Mouse (Mus musculus): ENCODE measurements around the gene 2810021J22Rik. TPM values are rescaled to one million over a fixed set of nuclear protein-coding genes. Genes with fewer than 3 reads are reported as not detected.
A peak's percentile ranks its signal among the peaks of the same experiment; 100 is the strongest.
"Not testable (repeated sequence)": the region's sequence is repeated elsewhere in the genome, so short reads cannot be mapped to it uniquely, and the experiment has no call there.

2810021J22Rik gene
- 3.6 and 4.5 TPM in 2 replicates for polyA plus RNA-seq (2012; ENCODE audit: insufficient read depth, insufficient read length, missing spikeins)

DNA sequence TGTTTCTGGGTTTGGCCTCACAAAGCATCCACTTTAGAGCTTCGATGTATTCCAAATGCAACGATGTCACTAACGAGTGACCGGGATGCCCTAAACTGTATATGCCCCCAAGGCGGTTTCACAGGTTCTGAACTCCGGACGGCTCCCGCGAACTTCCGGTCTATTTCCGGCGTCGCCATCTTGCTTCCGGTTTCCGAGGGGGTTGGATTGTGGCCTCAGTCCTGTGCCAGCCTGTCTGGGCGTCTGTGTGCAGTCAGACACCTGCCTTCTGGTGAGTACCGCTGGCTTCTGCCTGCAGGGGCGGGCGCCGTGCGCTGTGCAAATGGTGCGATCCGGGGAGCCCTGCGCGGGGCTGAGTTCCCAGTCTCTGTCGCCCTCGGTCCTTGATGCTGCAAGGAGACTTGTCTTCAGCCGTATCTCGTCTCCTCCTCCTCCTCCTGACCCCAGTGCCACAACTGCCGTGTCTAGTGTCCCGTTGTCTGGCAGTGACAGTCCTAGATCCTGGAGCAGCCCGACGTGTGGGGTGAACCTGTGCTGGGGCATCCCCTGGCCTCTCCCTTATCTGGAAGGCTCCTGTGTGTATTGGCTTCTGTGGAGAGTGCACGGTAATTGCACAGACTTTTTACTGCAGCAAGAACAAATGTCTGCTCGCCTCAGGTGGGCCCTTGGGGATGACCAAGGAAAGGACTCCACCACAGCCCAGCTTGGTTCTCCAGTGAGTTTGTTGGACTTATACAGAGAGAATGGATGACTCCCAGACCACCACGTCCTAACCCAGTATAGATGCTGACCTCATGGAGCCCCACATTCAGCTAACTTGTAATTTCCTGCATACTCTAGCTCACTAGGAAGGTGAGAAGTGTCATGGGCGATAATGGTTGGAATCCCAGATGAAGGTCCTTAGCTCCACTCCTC is at the start of gene 2810021J22Rik:
2810021J22Rik (plus strand) TSS at position 178 of the 915 bp plus-strand sequence.
- Histone ChIP-seq H3K27ac (ENCODE audit: insufficient read depth, low read depth, low read length) (peak within 1 kb of the TSS; percentile 3; the same call in 1 of the 2 replicates), H3K4me3 (ENCODE audit: insufficient read depth, low read length) (peak within 1 kb of the TSS; percentile 89), H3K4me1 (ENCODE audit: control insufficient read depth, insufficient read depth, low read length) (peaks cover 7% of the 10 kb centered on the region)
- TF ChIP-seq POLR2A (IDR thresholded peaks at IDR 0.05; ENCODE audit: borderline replicate concordance, low read depth, low read length) (no peak), CTCF (IDR thresholded peaks at IDR 0.05; ENCODE audit: low read depth, low read length) (no peak)

DNA sequence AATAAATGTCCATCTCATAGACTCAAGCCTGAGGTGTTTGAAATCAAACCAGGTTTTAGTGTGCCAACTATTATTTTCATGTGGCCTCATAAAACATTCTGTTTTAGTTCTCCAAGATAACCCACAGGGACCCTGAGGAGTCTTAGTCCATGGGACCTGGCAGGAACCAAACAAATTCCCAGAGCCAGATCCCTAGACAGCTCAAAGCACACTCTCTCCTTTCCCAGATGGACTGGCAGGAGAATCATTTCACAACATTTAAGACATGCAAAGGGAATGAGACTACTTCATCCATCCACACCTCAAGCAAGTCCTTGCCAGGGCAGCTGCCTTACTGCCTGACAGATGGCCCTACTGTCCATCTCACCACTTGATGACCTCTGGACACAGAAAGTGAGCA is 38.1 kb upstream of the 2810021J22Rik start, which contains the start of gene Olfr312:
Olfr312 (plus strand) TSS at position 301 of the 400 bp plus-strand sequence.
- not testable (repeated sequence) for H3K4me3 ChIP-seq (ENCODE audit: insufficient read depth, low read length); H3K27ac ChIP-seq (ENCODE audit: insufficient read depth, low read depth, low read length); H3K4me1 ChIP-seq (ENCODE audit: control insufficient read depth, insufficient read depth, low read length)

DNA sequence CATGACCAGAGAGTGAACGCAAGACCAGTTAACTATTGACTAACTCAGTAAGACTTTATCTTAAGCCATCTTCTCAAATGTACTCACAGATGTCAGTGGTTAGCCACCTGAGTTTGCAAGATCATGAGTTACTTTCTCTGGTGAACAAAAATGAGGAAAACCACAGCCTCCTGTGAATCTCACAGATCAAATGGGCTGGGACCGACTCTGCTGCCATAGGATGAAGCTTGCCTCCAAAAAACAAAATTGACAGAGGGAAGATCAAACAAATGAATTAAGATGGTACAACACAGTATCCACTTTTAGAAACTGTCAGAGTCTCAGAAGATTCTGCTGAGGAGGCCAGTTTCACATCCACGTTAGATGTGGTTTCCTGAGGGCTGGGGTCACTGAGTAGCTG is 37.3 kb upstream of the 2810021J22Rik start:
- H3K4me3 ChIP-seq (ENCODE audit: insufficient read depth, low read length), result no peak overlapping the region
- no peaks in the 10 kb centered on the region for H3K4me1 ChIP-seq (ENCODE audit: control insufficient read depth, insufficient read depth, low read length)
- no peak for TF ChIP-seq CTCF (IDR thresholded peaks at IDR 0.05; ENCODE audit: low read depth, low read length)
- no peak for TF ChIP-seq POLR2A (IDR thresholded peaks at IDR 0.05; ENCODE audit: borderline replicate concordance, low read depth, low read length)
- H3K27ac ChIP-seq (ENCODE audit: insufficient read depth, low read depth, low read length), result no peak overlapping the region

DNA sequence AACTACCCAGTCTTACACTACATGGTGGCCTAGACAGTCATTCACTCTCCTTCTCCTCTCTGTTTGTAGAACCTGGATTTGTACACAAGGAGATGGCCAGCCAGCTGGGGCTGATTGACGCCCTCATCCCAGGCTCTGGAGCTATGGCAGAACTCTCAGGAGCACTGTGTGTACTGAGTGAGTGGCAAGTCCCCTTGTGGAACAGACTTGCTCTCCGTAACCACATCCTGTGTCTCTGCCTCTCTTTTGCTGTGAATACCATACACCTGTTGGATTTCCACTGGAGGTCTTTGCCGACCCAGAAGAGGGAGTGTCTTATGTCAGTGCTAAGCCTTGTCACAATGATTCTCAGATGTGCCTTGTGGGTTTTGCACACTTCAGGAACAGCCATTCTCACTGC is 34.5 kb upstream of the 2810021J22Rik start:
- H3K4me1 ChIP-seq (ENCODE audit: control insufficient read depth, insufficient read depth, low read length); H3K27ac ChIP-seq (ENCODE audit: insufficient read depth, low read depth, low read length); H3K4me3 ChIP-seq (ENCODE audit: insufficient read depth, low read length): not testable (repeated sequence)

DNA sequence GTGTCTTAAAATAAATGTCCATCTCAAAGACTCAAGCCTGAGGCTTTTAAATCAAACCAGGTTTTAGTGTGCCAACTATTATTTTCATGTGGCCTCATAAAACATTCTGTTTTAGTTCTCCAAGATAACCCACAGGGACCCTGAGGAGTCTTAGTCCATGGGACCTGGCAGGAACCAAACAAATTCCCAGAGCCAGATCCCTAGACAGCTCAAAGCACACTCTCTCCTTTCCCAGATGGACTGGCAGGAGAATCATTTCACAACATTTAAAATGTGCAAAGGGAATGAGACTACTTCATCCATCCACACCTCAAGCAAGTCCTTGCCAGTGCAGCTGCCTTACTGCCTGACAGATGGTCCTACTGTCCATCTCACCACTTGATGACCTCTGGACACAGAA is 28.1 kb upstream of the 2810021J22Rik start, which contains the start of gene Olfr311:
Olfr311 (plus strand) TSS at position 301 of the 400 bp plus-strand sequence.
- not testable (repeated sequence) for H3K4me3 ChIP-seq (ENCODE audit: insufficient read depth, low read length); H3K27ac ChIP-seq (ENCODE audit: insufficient read depth, low read depth, low read length)

DNA sequence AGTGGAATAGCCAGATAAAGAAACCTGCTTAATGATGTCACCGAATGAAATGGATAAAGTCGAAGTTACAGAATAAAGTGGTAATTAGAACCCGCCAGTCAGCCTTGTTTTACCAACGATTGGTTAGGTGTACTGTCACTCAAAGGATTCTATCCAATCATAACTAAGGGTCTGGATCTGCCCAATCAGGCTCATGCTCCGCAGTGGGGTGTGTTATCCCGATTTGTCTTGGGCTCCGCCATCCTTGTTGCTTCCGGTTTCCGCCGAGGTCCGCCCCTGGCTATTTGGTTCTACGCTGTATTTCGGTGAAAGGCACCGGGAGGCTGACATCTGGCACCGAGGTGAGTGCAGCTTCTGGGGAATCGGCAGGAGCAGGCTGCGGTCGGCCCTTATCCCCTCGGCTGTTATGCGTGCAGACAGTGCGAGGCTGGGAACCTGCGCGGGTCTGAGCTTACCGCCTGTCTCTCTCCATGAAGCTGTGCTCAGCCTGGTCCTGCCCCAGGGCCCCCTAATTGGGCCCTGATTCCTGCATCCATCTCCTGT is 20.0 kb upstream of the 2810021J22Rik start, which contains the start of gene Gm12258:
Gm12258 (plus strand) TSS at position 240 of the 543 bp plus-strand sequence.
- Histone ChIP-seq H3K4me3 (ENCODE audit: insufficient read depth, low read length) (peak within 1 kb of the TSS; percentile 96), H3K4me1 (ENCODE audit: control insufficient read depth, insufficient read depth, low read length) (no peaks in the 10 kb centered on the region; the same call in 1 of the 2 replicates), H3K27ac (ENCODE audit: insufficient read depth, low read depth, low read length) (no peak within 1 kb of the TSS)
- TF ChIP-seq CTCF (IDR thresholded peaks at IDR 0.05; ENCODE audit: low read depth, low read length) (no peak), POLR2A (IDR thresholded peaks at IDR 0.05; ENCODE audit: borderline replicate concordance, low read depth, low read length) (no peak)

More for the DNA sequence above, 28.1 kb upstream of the 2810021J22Rik start, which contains the start of gene Olfr311:
- not testable (repeated sequence) for H3K4me1 ChIP-seq (ENCODE audit: control insufficient read depth, insufficient read depth, low read length)

DNA sequence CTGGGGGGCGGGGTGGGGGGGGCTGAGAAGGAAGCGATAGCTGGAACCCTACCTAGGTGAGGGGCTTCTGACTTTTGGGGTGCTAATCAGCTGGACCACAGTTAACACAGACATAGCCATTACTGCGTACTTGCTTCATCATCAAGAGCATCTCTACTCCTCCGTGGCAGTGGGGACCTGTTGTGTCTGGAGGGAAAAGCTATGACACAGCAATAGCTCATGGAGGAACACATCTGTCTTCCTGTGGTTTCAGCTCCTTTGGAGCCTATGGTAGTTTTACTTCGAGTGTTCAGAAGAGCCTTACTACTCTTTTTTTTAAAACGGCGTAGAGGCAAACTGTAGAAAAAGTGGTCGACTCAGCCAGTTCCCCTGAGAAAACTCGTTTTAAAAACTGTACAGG is 19.4 kb upstream of the 2810021J22Rik start:
- TF ChIP-seq POLR2A (IDR thresholded peaks at IDR 0.05; ENCODE audit: borderline replicate concordance, low read depth, low read length) (no peak), CTCF (IDR thresholded peaks at IDR 0.05; ENCODE audit: low read depth, low read length) (no peak)
- no peak overlapping the region for H3K27ac ChIP-seq (ENCODE audit: insufficient read depth, low read depth, low read length)
- H3K4me3 ChIP-seq (ENCODE audit: insufficient read depth, low read length), result peak overlapping the region; percentile 96
- H3K4me1 ChIP-seq (ENCODE audit: control insufficient read depth, insufficient read depth, low read length), result no peaks in the 10 kb centered on the region; the same call in 1 of the 2 replicates

DNA sequence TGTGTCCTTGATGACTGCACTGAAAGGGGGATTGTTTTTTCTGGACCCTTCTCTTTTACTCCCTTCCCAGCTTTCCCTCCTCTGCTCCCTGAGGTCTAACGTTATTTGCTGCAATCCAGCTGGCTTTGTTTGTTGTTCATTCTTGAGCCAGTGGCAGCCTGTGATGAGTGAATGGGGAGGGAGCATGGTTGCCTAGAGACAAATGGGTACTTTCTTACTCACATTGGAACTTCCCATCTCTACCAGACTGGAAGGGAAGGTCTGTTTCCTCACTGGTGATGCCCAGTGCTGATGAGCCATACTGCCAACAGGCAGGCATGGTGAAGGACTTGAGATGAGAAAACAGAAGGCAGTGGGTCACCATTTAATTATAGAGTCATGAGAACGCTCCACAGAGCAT is 17.3 kb upstream of the 2810021J22Rik start:
- Histone ChIP-seq H3K27ac (ENCODE audit: insufficient read depth, low read depth, low read length) (no peak overlapping the region), H3K4me1 (ENCODE audit: control insufficient read depth, insufficient read depth, low read length) (no peaks in the 10 kb centered on the region; the same call in 1 of the 2 replicates), H3K4me3 (ENCODE audit: insufficient read depth, low read length) (no peak overlapping the region)
- no peak for TF ChIP-seq CTCF (IDR thresholded peaks at IDR 0.05; ENCODE audit: low read depth, low read length)
- TF ChIP-seq POLR2A (IDR thresholded peaks at IDR 0.05; ENCODE audit: borderline replicate concordance, low read depth, low read length), result no peak

DNA sequence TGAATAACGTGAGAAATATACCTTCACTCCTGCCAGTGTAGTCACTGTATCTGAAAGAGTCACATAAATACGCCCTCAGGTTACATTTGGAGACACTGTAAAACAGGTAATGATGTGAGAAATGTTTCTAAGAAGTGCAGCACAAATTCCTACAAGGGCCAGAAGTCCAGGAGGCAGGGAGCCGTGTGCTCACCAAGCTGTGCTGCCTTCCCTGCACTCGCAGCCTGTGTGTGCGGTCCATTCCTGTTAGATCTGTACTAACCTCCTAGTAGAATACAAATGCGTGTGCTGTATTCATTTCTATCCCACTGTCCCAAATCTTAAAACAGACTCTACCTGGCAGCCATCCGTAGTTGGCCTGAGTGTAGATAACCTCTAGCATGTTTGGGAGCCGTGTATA is 6.3 kb upstream of the 2810021J22Rik start:
- no peak for TF ChIP-seq POLR2A (IDR thresholded peaks at IDR 0.05; ENCODE audit: borderline replicate concordance, low read depth, low read length)
- TF ChIP-seq CTCF (IDR thresholded peaks at IDR 0.05; ENCODE audit: low read depth, low read length), result no peak
- H3K4me3 ChIP-seq (ENCODE audit: insufficient read depth, low read length), result no peak overlapping the region
- H3K27ac ChIP-seq (ENCODE audit: insufficient read depth, low read depth, low read length), result no peak overlapping the region
- H3K4me1 ChIP-seq (ENCODE audit: control insufficient read depth, insufficient read depth, low read length), result no peaks in the 10 kb centered on the region

DNA sequence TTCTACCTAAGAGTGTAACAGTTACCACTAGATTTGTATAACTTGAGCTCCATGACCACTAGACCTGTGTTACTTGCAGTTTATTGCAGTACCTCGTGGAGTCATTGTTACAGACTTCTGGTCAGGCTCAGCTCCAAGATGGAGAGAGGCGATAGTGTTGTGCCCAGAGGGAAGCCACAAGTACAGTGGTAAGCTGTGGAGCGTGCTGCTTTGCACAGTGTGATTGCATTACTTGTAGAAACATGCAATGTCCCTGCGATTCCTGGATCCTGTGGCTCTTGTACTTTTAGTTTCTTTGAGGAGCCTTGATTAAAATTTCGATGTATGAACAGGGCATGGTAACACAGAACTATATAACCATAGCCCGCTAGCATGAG is 926 bp downstream of the 2810021J22Rik start:
- H3K4me3 ChIP-seq (ENCODE audit: insufficient read depth, low read length), result peak overlapping the region; percentile 89
- peaks cover 7% of the 10 kb centered on the region for H3K4me1 ChIP-seq (ENCODE audit: control insufficient read depth, insufficient read depth, low read length)

More for the DNA sequence above, 926 bp downstream of the 2810021J22Rik start:
- TF ChIP-seq CTCF (IDR thresholded peaks at IDR 0.05; ENCODE audit: low read depth, low read length), result no peak
- no peak for TF ChIP-seq POLR2A (IDR thresholded peaks at IDR 0.05; ENCODE audit: borderline replicate concordance, low read depth, low read length)
- no peak overlapping the region for H3K27ac ChIP-seq (ENCODE audit: insufficient read depth, low read depth, low read length)
